Mouse (Mus musculus): ENCODE data around the gene Eapp.

DNA sequence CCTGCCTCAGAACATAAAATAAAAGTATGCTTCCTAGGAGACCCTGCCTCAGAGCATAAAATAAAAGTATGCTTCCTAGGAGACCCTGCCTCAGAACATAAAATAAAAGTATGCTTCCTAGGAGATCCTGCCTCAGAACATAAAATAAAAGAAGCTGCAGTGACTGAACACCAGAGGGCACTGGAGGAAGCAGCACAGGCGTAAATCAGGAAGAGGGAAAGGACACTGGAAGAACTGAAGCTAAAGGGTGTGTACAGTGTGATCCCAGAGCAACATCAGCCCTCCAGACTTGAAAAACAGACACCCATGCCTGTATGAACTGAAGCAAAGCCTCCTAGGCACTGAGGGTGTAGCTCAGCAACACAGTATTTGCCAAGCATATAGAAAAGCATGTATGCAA, 12.5 kb downstream of the Eapp start:
- TF ChIP-seq MAFK (IDR thresholded peaks at IDR 0.05; ENCODE audit: insufficient read depth, low read depth, low read length) (no peak), CHD2 (IDR thresholded peaks at IDR 0.05; ENCODE audit: low read depth, low read length) (no peak)

All from ES-E14 (cell line).